Mouse (Mus musculus) heart, postnatal 0 days (tissue): ENCODE data around the gene Hes6.

ENCODE experiments used
- CTCF ChIP-seq: IDR thresholded peaks from 2 replicates; pipeline ENCODE4 v1.5.1; 2016; ENCODE audit warnings: antibody characterized with exemption, control low read depth, low read depth
- EP300 ChIP-seq: IDR thresholded peaks from 2 replicates; pipeline ENCODE4 v1.6.1; 2016; ENCODE audit warnings: antibody characterized with exemption, low read depth

DNA sequence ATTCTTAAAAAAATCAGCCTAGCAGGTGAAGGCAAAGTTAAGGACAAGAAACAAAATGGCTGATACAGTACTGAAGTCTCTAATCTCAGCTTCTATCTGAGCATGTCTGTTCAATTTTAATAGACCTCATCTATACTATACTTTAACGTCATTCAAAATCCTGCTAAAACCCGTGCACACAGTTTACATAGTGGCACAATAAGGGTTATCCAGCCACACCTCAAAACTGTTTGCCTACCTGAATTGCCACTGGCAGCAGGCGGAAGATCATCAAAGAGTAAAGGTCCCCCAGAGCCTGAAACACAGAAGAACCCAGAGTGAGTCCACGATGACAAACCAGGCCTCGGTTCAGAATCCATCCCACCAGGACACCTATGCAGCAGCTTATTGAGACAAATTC lies 23.5 kb downstream of the Hes6 start:
- no peak for TF ChIP-seq CTCF
- no peak for TF ChIP-seq EP300
